Mouse (Mus musculus) hindbrain, postnatal 0 days (tissue): ENCODE results near the gene Fbxw7. TPM values are rescaled to one million over a fixed set of nuclear protein-coding genes. Genes with fewer than 3 reads are reported as not detected.

Source experiments
- ATAC-seq: fragments of 200-750 bp; cut with Nextera tagmentation; 2 replicates; pipeline ENCODE4 v1.8.0; 2017; ENCODE audit warnings: mild to moderate bottlenecking, moderate TSS enrichment, moderate library complexity
- DNase-seq: peaks from one replicate; pipeline ENCODE4 v3.0.0-alpha.2; 2015; ENCODE audit warnings: low spot score
- H3K27ac ChIP-seq: fragments of 300-500 bp; sonication (generic); 2 replicates; pipeline ENCODE4 v1.5.1; 2014; ENCODE audit warnings: mild to moderate bottlenecking
- H3K27me3 ChIP-seq: fragments of 300-500 bp; sonication (generic); 2 replicates; pipeline ENCODE4 v1.6.1; 2014; ENCODE audit warnings: low read length, mixed read lengths; ENCODE audit not compliant: insufficient read depth
- H3K36me3 ChIP-seq: fragments of 300-500 bp; sonication (generic); 2 replicates; pipeline ENCODE4 v1.6.1; 2014; ENCODE audit warnings: low read length, mixed read lengths; ENCODE audit not compliant: insufficient read depth
- H3K4me1 ChIP-seq: fragments of 300-500 bp; sonication (generic); 2 replicates; pipeline ENCODE4 v1.6.1; 2014; ENCODE audit warnings: antibody characterized with exemption, low read length, mixed read lengths; ENCODE audit not compliant: insufficient read depth
- H3K4me2 ChIP-seq: fragments of 300-500 bp; sonication (generic); 2 replicates; pipeline ENCODE4 v1.6.1; 2014; ENCODE audit warnings: low read depth, mild to moderate bottlenecking, low read length, moderate library complexity, mixed read lengths
- H3K4me3 ChIP-seq: fragments of 300-500 bp; sonication (generic); 2 replicates; pipeline ENCODE4 v1.5.1; 2014; ENCODE audit warnings: low read length
- H3K9ac ChIP-seq: fragments of 300-500 bp; sonication (generic); replicated peaks from 2 replicates; pipeline ENCODE4 v1.6.1; 2014; ENCODE audit warnings: mild to moderate bottlenecking, low read length, moderate library complexity, mixed read lengths
- H3K9me3 ChIP-seq: fragments of 300-500 bp; sonication (generic); 2 replicates; pipeline ENCODE4 v1.6.1; 2016; ENCODE audit warnings: low read length, mixed read lengths
- CTCF ChIP-seq: IDR thresholded peaks from 2 replicates; pipeline ENCODE4 v1.5.1; 2016; ENCODE audit warnings: antibody characterized with exemption, control low read depth, low read depth
- WGBS: fragments of 180-500 bp; shearing (Covaris S2); extraction: QIAGEN DNeasy Blood & Tissue Kit; methylation state at CpG from one replicate; pipeline ENCODE4 v1.1.7; 2014; 5-methylcytosine and 5-hydroxymethylcytosine counted together
- polyA plus RNA-seq: library from polyadenylated mRNA; unstranded; fragments of >200 nt; fragmentation: Nextera tagmentation; extraction: Ambion mirVana; gene quantifications from 2 replicates; pipeline ENCODE4 v1.2.1, GENCODE M21; 2015
- total RNA-seq: library from RNA; depleted of rRNA; stranded (reverse); fragments of >200 nt; gene quantifications from 2 replicates; pipeline ENCODE4 v1.2.3, GENCODE M21; 2014

The Fbxw7 gene
- total and polyA plus RNA-seq, 2 experiments from 2014 or later, result 40.1 to 40.7 TPM

DNA sequence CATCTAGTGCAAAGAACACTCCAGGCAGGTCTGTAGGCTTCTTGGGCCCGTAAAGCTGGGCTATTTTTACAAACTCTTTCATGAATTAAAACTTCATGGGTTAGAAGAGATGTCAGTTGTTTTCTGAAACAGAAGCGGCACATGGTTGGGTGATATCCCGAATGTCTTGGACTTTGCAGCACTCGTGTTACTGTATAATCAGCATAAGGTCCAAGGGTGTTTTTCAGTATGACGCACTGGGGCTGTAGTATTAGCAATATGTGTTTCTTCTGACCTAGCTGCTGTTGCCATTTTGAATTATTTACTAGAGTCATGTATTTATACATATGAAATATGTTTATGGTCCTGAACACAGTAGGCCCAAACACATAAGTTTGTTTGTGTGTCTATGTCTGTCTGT lies 111.1 kb downstream of the Fbxw7 start:
- Histone ChIP-seq H3K4me1 (no peaks in the 10 kb centered on the region), H3K27me3 (no peaks in the 10 kb centered on the region)
- no peak for TF ChIP-seq CTCF

GRCm38 (mm10) chr3:84927168-84927794 lies 112.2 kb downstream of the Fbxw7 start:
- Histone ChIP-seq H3K27ac (no peak overlapping the region), H3K27me3 (no peaks in the 10 kb centered on the region), H3K36me3 (no peaks in the 10 kb centered on the region), H3K4me2 (no peak overlapping the region), H3K4me3 (no peak overlapping the region), H3K9ac (no peak overlapping the region), H3K9me3 (no peaks in the 10 kb centered on the region), H3K4me1 (no peaks in the 10 kb centered on the region)
- TF ChIP-seq CTCF, result no peak
- ATAC-seq (no peak), DNase-seq (no peak)
- 76% methylated on average over 8 of the region's 8 CpGs for WGBS

More for the DNA sequence above, 111.1 kb downstream of the Fbxw7 start:
- no peaks in the 10 kb centered on the region for H3K9me3 ChIP-seq
- no peak overlapping the region for H3K4me2 ChIP-seq
- no peak overlapping the region for H3K27ac ChIP-seq
- H3K36me3 ChIP-seq, result no peaks in the 10 kb centered on the region
- no peak for DNase-seq
- 90% methylated on average over 5 of the region's 5 CpGs for WGBS
- ATAC-seq, result no peak
- H3K9ac ChIP-seq, result no peak overlapping the region
- H3K4me3 ChIP-seq, result no peak overlapping the region

- H3K9ac ChIP-seq, result no peak overlapping the region
- no peaks in the 10 kb centered on the region for H3K4me1 ChIP-seq
- no peak overlapping the region for H3K4me2 ChIP-seq
- H3K36me3 ChIP-seq, result no peaks in the 10 kb centered on the region
- no peaks in the 10 kb centered on the region for H3K27me3 ChIP-seq
- DNase-seq, result no peak
- ATAC-seq, result no peak
- H3K27ac ChIP-seq, result no peak overlapping the region
- no peaks in the 10 kb centered on the region for H3K9me3 ChIP-seq
- WGBS, result 88% methylated on average over 2 of the region's 2 CpGs
- TF ChIP-seq CTCF, result no peak
- no peak overlapping the region for H3K4me3 ChIP-seq
These were observed 112.8 kb downstream of the Fbxw7 start for GRCm38 (mm10) chr3:84927901-84928300.

- DNase-seq (no peak), ATAC-seq (no peak)
- H3K9ac ChIP-seq, result no peak overlapping the region
- 89% methylated on average over 3 of the region's 3 CpGs for WGBS
- H3K4me1 ChIP-seq, result no peaks in the 10 kb centered on the region
- no peak for TF ChIP-seq CTCF
- H3K4me3 ChIP-seq, result no peak overlapping the region
- no peaks in the 10 kb centered on the region for H3K27me3 ChIP-seq
- no peak overlapping the region for H3K4me2 ChIP-seq
- no peaks in the 10 kb centered on the region for H3K9me3 ChIP-seq
- no peaks in the 10 kb centered on the region for H3K36me3 ChIP-seq
- no peak overlapping the region for H3K27ac ChIP-seq
These were observed 114.1 kb downstream of the Fbxw7 start for GRCm38 (mm10) chr3:84929171-84929570.

DNA sequence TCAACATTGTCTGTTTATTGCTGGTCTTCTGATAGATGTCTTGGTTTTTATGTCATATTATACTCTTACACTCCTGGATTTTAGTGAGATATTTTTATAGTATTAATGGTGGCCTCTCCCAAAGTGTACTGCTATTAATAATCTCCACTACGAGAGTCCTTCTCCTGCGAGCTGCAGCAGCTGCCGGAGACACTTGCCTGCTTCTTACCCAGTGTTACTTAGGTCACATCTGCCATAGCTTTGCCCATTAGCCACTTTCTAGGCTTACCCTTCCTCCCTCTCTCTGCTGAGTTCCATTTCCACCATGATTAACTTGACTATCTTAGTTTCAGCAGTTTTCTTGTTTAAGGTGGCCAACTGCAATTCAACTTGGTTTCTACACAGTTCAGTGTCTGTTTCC lies 115.6 kb downstream of the Fbxw7 start:
- 85% methylated on average over 3 of the region's 3 CpGs for WGBS
- ATAC-seq (no peak), DNase-seq (no peak)
- Histone ChIP-seq H3K9me3 (no peaks in the 10 kb centered on the region), H3K4me1 (no peaks in the 10 kb centered on the region), H3K27ac (no peak overlapping the region), H3K9ac (no peak overlapping the region), H3K4me2 (no peak overlapping the region), H3K36me3 (no peaks in the 10 kb centered on the region), H3K4me3 (no peak overlapping the region), H3K27me3 (no peaks in the 10 kb centered on the region)
- TF ChIP-seq CTCF, result no peak

GRCm38 (mm10) chr3:84935729-84936128 lies 120.7 kb downstream of the Fbxw7 start:
- Histone ChIP-seq H3K27me3 (no peaks in the 10 kb centered on the region), H3K4me1 (no peaks in the 10 kb centered on the region; the same call in 1 of the 2 replicates), H3K27ac (no peak overlapping the region), H3K36me3 (no peaks in the 10 kb centered on the region), H3K9ac (no peak overlapping the region), H3K4me2 (no peak overlapping the region), H3K4me3 (no peak overlapping the region), H3K9me3 (no peaks in the 10 kb centered on the region)
- ATAC-seq, result no peak
- DNase-seq, result no peak
- no peak for TF ChIP-seq CTCF
- WGBS, result 75% methylated on average over 1 of the region's 1 CpGs

- Histone ChIP-seq H3K4me2 (no peak overlapping the region), H3K9ac (no peak overlapping the region), H3K27me3 (no peaks in the 10 kb centered on the region), H3K4me1 (no peaks in the 10 kb centered on the region; the same call in 1 of the 2 replicates), H3K27ac (no peak overlapping the region), H3K4me3 (no peak overlapping the region), H3K9me3 (no peaks in the 10 kb centered on the region), H3K36me3 (no peaks in the 10 kb centered on the region)
- ATAC-seq, result no peak
- DNase-seq, result peak; percentile 76
- 54% methylated on average over 2 of the region's 2 CpGs for WGBS
- TF ChIP-seq CTCF, result peak; percentile 67
These were observed 121.2 kb downstream of the Fbxw7 start for GRCm38 (mm10) chr3:84936252-84936651.
